Mouse (Mus musculus): ENCODE results near the gene Prpf38b.
A peak's percentile ranks its signal among the peaks of the same experiment; 100 is the strongest.

DNA sequence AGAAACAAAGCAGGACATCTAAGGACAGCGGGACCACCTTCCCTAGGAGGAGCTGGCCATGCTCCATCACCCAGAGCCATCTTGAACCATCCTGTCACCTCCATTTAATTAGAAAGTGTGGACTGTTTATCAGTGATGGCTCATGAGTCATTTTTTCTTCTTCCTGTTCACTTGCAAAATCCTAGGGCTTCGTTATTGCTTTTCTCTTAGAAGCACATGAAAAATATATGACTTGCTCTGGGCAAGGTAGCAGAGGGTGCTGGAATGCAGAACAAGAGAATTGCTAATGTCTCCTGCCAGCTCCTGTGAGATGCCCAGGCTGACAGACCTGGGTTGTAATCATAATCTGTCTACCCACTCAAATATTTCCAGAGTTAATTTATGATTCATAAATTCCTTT is 50.7 kb downstream of the Prpf38b start:
- TF ChIP-seq EP300 (IDR thresholded peaks at IDR 0.05) (0 out of 2 replicates have a peak, but pooled peaks have one; percentile 15), CTCF (IDR thresholded peaks at IDR 0.05) (no peak)

All from lung, postnatal 0 days (tissue).